Mouse (Mus musculus) MEL (cell line): Measurements from ENCODE around the gene Dlat. TPM values are rescaled to one million over a fixed set of nuclear protein-coding genes. Genes with fewer than 3 reads are reported as not detected.

ENCODE experiments used
- DNase-seq: peaks from one replicate; pipeline ENCODE4 v3.0.0; 2011; ENCODE audit warnings: low read depth, low spot score
- H3K27ac ChIP-seq: 2 replicates; pipeline ENCODE4 v1.5.1; 2012; ENCODE audit warnings: low read depth, mild to moderate bottlenecking, control low read depth, low read length, moderate library complexity; ENCODE audit not compliant: control insufficient read depth
- H3K27me3 ChIP-seq, 2 experiments: fragments of 150-350 bp in 1 of 2; sonication (generic) in 1 of 2; 2 replicates each; pipeline ENCODE4 v1.6.1; 2012; ENCODE audit warnings: low read length in 2 of 2, mild to moderate bottlenecking in 2 of 2, improper control_type of control experiment in 1 of 2, moderate library complexity in 1 of 2; ENCODE audit not compliant: insufficient read depth in 2 of 2, control insufficient read depth in 1 of 2
- H3K36me3 ChIP-seq, 2 experiments: 2 replicates each; pipeline ENCODE4 v1.6.1; 2012 to 2014; ENCODE audit warnings: low read length in 2 of 2, improper control_type of control experiment in 1 of 2, inconsistent platforms in 1 of 2, mild to moderate bottlenecking in 1 of 2; ENCODE audit not compliant: insufficient read depth in 2 of 2, control insufficient read depth in 1 of 2
- H3K4me1 ChIP-seq, 2 experiments: fragments of 150-350 bp in 1 of 2; sonication (generic) in 1 of 2; 2 replicates each; pipeline ENCODE4 v1.6.1; 2012; ENCODE audit warnings: low read length in 2 of 2, improper control_type of control experiment in 1 of 2, mild to moderate bottlenecking in 1 of 2; ENCODE audit not compliant: insufficient read depth in 2 of 2, control insufficient read depth in 1 of 2
- H3K4me3 ChIP-seq, 2 experiments: fragments of 150-350 bp in 1 of 2; sonication (generic) in 1 of 2; 2 replicates each; pipeline ENCODE4 v1.5.1; 2012; ENCODE audit warnings: low read depth in 2 of 2, low read length in 2 of 2, mild to moderate bottlenecking in 2 of 2, moderate library complexity in 2 of 2, control low read depth in 1 of 2, improper control_type of control experiment in 1 of 2; ENCODE audit not compliant: control insufficient read depth in 1 of 2, insufficient read depth in 1 of 2
- H3K79me2 ChIP-seq: 2 replicates; pipeline ENCODE4 v1.6.1; 2012; ENCODE audit warnings: mild to moderate bottlenecking, low read length, moderate library complexity; ENCODE audit not compliant: control insufficient read depth, poor library complexity, insufficient read depth
- H3K9ac ChIP-seq: 2 replicates; pipeline ENCODE4 v1.6.1; 2012; ENCODE audit warnings: low read depth, mild to moderate bottlenecking, control low read depth, low read length, moderate library complexity; ENCODE audit not compliant: control insufficient read depth, poor library complexity, severe bottlenecking
- H3K9me3 ChIP-seq: fragments of 150-350 bp; sonication (generic); replicated peaks from 2 replicates; pipeline ENCODE4 v1.6.1; 2012; ENCODE audit warnings: mild to moderate bottlenecking, low read length, improper control_type of control experiment, moderate library complexity; ENCODE audit not compliant: insufficient read depth
- BHLHE40 ChIP-seq: IDR thresholded peaks from 2 replicates; pipeline ENCODE4 v1.6.1; 2012; ENCODE audit warnings: low read depth, mild to moderate bottlenecking, inconsistent platforms, low read length, improper control_type of control experiment, borderline replicate concordance
- CHD1 ChIP-seq: IDR thresholded peaks from 2 replicates; pipeline ENCODE4 v1.6.1; 2012; ENCODE audit warnings: low read depth, mild to moderate bottlenecking, inconsistent platforms, low read length, improper control_type of control experiment
- CHD2 ChIP-seq: IDR thresholded peaks from 2 replicates; pipeline ENCODE4 v1.6.1; 2011; ENCODE audit warnings: low read length, improper control_type of control experiment
- CTCF ChIP-seq, 3 experiments: IDR thresholded peaks in 2 of 3; conservative IDR thresholded peaks in 1 of 3; 2 replicates each; pipeline ENCODE4 v1.5.1; 2011 to 2012; ENCODE audit warnings: low read length in 3 of 3, low read depth in 2 of 3, mild to moderate bottlenecking in 2 of 3, improper control_type of control experiment in 1 of 3, inconsistent platforms in 1 of 3, mixed read lengths in 1 of 3, moderate library complexity in 1 of 3; ENCODE audit not compliant: control insufficient read depth in 1 of 3, insufficient read depth in 1 of 3, poor library complexity in 1 of 3, severe bottlenecking in 1 of 3
- ELF1 ChIP-seq: IDR thresholded peaks from 2 replicates; pipeline ENCODE4 v1.6.1; 2014; ENCODE audit warnings: low read depth, mild to moderate bottlenecking, inconsistent platforms, low read length, improper control_type of control experiment, moderate library complexity
- EP300 ChIP-seq, 2 experiments: IDR thresholded peaks; 2 replicates each; pipeline ENCODE4 v1.6.1; 2011; ENCODE audit warnings: improper control_type of control experiment in 2 of 2, low read length in 2 of 2, low read depth in 1 of 2, mild to moderate bottlenecking in 1 of 2
- ETS1 ChIP-seq: IDR thresholded peaks from 2 replicates; pipeline ENCODE4 v1.6.1; 2012; ENCODE audit warnings: low read depth, mild to moderate bottlenecking, inconsistent platforms, low read length, improper control_type of control experiment, moderate library complexity
- GABPA ChIP-seq: IDR thresholded peaks from 2 replicates; pipeline ENCODE4 v1.6.1; 2012; ENCODE audit warnings: low read depth, mild to moderate bottlenecking, inconsistent platforms, low read length, improper control_type of control experiment, moderate library complexity
- GATA1 ChIP-seq: IDR thresholded peaks from 2 replicates; pipeline ENCODE4 v1.6.1; 2011; ENCODE audit warnings: low read depth, low read length, improper control_type of control experiment
- HCFC1 ChIP-seq: IDR thresholded peaks from 2 replicates; pipeline ENCODE4 v1.6.1; 2012; ENCODE audit warnings: low read depth, mild to moderate bottlenecking, inconsistent platforms, low read length, improper control_type of control experiment, moderate library complexity
- KAT2A ChIP-seq: conservative IDR thresholded peaks from 2 replicates; pipeline ENCODE4 v1.6.1; 2012; ENCODE audit warnings: low read depth, low read length, improper control_type of control experiment, inconsistent platforms
- MAFK ChIP-seq: IDR thresholded peaks from 2 replicates; pipeline ENCODE4 v1.6.1; 2011; ENCODE audit warnings: low read depth, mild to moderate bottlenecking, low read length, improper control_type of control experiment, borderline replicate concordance
- MAX ChIP-seq: IDR thresholded peaks from 2 replicates; pipeline ENCODE4 v1.6.1; 2011; ENCODE audit warnings: low read length, improper control_type of control experiment
- MAZ ChIP-seq: IDR thresholded peaks from 2 replicates; pipeline ENCODE4 v1.6.1; 2012; ENCODE audit warnings: low read depth, mild to moderate bottlenecking, inconsistent platforms, low read length, improper control_type of control experiment
- MEF2A ChIP-seq: IDR thresholded peaks from 2 replicates; pipeline ENCODE4 v1.6.1; 2014; ENCODE audit warnings: low read depth, mild to moderate bottlenecking, inconsistent platforms, low read length, improper control_type of control experiment; ENCODE audit not compliant: poor library complexity, insufficient replicate concordance, severe bottlenecking; ENCODE audit errors: extremely low read depth
- MXI1 ChIP-seq: IDR thresholded peaks from 2 replicates; pipeline ENCODE4 v1.6.1; 2011; ENCODE audit warnings: mild to moderate bottlenecking, low read depth, low read length, improper control_type of control experiment
- MYB ChIP-seq: IDR thresholded peaks from 2 replicates; pipeline ENCODE4 v1.6.1; 2011; ENCODE audit warnings: mild to moderate bottlenecking, low read depth, low read length, improper control_type of control experiment
- MYC ChIP-seq: IDR thresholded peaks from 2 replicates; pipeline ENCODE4 v1.6.1; 2011; ENCODE audit warnings: low read depth, mild to moderate bottlenecking, low read length, improper control_type of control experiment, moderate library complexity
- NELFE ChIP-seq: IDR thresholded peaks from 2 replicates; pipeline ENCODE4 v1.6.1; 2011; ENCODE audit warnings: low read depth, low read length, improper control_type of control experiment
- NRF1 ChIP-seq: IDR thresholded peaks from 2 replicates; pipeline ENCODE4 v1.6.1; 2014; ENCODE audit warnings: low read depth, mild to moderate bottlenecking, inconsistent platforms, low read length, improper control_type of control experiment, moderate library complexity; ENCODE audit not compliant: poor library complexity, insufficient read depth, severe bottlenecking
- RAD21 ChIP-seq: IDR thresholded peaks from 2 replicates; pipeline ENCODE4 v1.6.1; 2011; ENCODE audit warnings: mild to moderate bottlenecking, low read depth, low read length, improper control_type of control experiment
- SIN3A ChIP-seq: IDR thresholded peaks from 2 replicates; pipeline ENCODE4 v1.6.1; 2012; ENCODE audit warnings: low read length, improper control_type of control experiment, inconsistent platforms
- TAL1 ChIP-seq: IDR thresholded peaks from 2 replicates; pipeline ENCODE4 v1.6.1; 2012; ENCODE audit warnings: mild to moderate bottlenecking, inconsistent platforms, low read length, moderate library complexity, mixed read lengths
- TCF12 ChIP-seq: IDR thresholded peaks from 2 replicates; pipeline ENCODE4 v1.6.1; 2014; ENCODE audit warnings: low read depth, mild to moderate bottlenecking, inconsistent platforms, low read length, improper control_type of control experiment, moderate library complexity
- UBTF ChIP-seq: IDR thresholded peaks from 2 replicates; pipeline ENCODE4 v1.6.1; 2012; ENCODE audit warnings: low read depth, mild to moderate bottlenecking, inconsistent platforms, low read length, improper control_type of control experiment, moderate library complexity, borderline replicate concordance; ENCODE audit not compliant: insufficient read depth
- USF2 ChIP-seq, 2 experiments: IDR thresholded peaks; 2 replicates each; pipeline ENCODE4 v1.6.1; 2011 to 2012; ENCODE audit warnings: improper control_type of control experiment in 2 of 2, low read length in 2 of 2, borderline replicate concordance in 1 of 2, inconsistent platforms in 1 of 2, low read depth in 1 of 2, mild to moderate bottlenecking in 1 of 2; ENCODE audit not compliant: insufficient read depth in 1 of 2
- ZC3H11A ChIP-seq: IDR thresholded peaks from 2 replicates; pipeline ENCODE4 v1.6.1; 2012; ENCODE audit warnings: low read depth, mild to moderate bottlenecking, inconsistent platforms, low read length, improper control_type of control experiment
- ZNF384 ChIP-seq: IDR thresholded peaks from 2 replicates; pipeline ENCODE4 v1.6.1; 2012; ENCODE audit warnings: low read depth, mild to moderate bottlenecking, inconsistent platforms, low read length, improper control_type of control experiment
- polyA plus RNA-seq, 2 experiments: library from polyadenylated mRNA; stranded (reverse) in 1 of 2; unstranded in 1 of 2; fragments of >175 nt in 1 of 2; fragments of >200 nt in 1 of 2; gene quantifications; 2 replicates each; pipeline versions ENCODE4 v1.2.1 to v1.2.4; 2012; ENCODE audit warnings: low replicate concordance in 2 of 2, low read depth in 1 of 2; ENCODE audit not compliant: insufficient read length in 2 of 2, insufficient read depth in 1 of 2, missing spikeins in 1 of 2
- total RNA-seq: library from RNA; depleted of rRNA; stranded (reverse); fragments of 300-350 nt; gene quantifications from 2 replicates; pipeline ENCODE4 v1.2.3, GENCODE M21; 2012

Dlat gene
- total and polyA plus RNA-seq, 3 experiments = 52.2 to 77.4 TPM; not detected in 1

DNA sequence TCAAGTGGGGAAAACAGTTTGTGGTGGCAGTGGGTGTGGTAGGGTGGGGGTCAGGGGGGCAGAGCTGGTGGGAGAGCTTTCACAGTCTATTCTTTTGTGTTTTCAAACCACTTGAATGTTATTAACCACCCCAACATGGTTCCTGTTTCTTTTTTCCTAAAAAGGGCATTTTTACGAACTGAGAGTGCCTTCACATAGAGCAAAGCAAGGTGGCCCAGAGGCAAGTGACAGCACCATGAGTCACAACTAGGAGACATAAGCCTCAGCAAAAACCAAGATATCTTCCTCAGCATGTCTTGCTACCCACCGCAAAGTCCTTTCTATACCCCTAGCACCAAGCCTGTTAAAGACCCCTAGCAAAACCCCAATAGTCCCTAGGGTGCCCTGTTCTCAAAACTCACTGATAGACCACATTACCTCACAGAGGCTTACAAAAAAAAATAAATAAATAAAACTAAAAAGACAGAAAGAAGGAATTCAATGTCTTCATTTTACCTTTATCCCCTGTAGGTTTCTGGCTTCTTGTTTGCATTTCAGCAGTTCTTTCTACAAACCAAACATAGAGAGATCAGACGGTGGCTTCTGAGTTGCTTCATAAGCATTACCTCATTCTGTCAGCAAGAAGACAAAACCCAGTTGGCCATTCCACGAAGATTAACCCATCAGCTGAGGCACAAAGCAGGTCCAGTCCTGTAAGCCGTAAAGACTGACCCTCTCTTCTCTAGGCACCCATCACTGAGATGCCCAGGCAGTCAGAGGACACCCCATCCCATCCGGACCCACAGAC is 27.5 kb upstream of the Dlat start:
- no peak overlapping the region for H3K4me3 ChIP-seq
- no peaks in the 10 kb centered on the region for H3K79me2 ChIP-seq
- H3K27me3 ChIP-seq = peaks cover 11 to 19% of the 10 kb centered on the region in 2 experiments
- no peak for DNase-seq
- H3K36me3 ChIP-seq = no peaks in the 10 kb centered on the region
- H3K27ac ChIP-seq = no peak overlapping the region
- no peaks in the 10 kb centered on the region for H3K4me1 ChIP-seq
- H3K9me3 ChIP-seq = no peaks in the 10 kb centered on the region
- no peak for TF ChIP-seq MAFK
- no peak for TF ChIP-seq RAD21
- no peak for TF ChIP-seq USF2 (IDR thresholded peaks at IDR 0.05; ENCODE audit: borderline replicate concordance in 1 of 2, insufficient read depth in 1 of 2, low read depth in 1 of 2, low read length in 2 of 2)
- no peak for TF ChIP-seq TAL1
- TF ChIP-seq NRF1 = no peak
- no peak for TF ChIP-seq MEF2A
- TF ChIP-seq NELFE = no peak
- no peak for TF ChIP-seq CHD2
- no peak for TF ChIP-seq TCF12
- TF ChIP-seq GABPA = no peak
- TF ChIP-seq KAT2A = no peak
- no peak for TF ChIP-seq MXI1
- no peak for TF ChIP-seq MYB
- TF ChIP-seq BHLHE40 = no peak
- H3K9ac ChIP-seq = no peak overlapping the region

DNA sequence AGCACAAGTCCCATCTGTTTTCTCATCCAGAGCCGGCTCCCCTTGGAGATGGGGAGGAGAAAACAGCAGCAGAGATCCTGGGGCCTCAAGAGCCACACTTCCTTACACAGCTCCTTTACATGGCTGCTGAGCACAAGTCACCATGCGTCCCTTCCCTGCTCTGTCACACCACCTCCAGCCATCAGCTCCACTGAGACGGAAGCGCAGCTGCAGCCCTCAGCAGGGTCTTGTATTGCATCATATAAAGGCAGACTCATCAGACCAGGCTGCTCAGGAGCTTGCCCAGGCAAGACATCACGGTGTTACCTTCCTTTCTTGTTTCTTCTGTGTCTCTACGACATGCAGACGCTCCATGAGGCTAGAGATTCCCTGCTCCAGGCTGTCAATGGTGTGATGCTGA is 22.1 kb upstream of the Dlat start:
- Histone ChIP-seq H3K36me3 (no peaks in the 10 kb centered on the region), H3K27ac (no peak overlapping the region), H3K79me2 (no peaks in the 10 kb centered on the region), H3K4me3 (no peak overlapping the region), H3K4me1 (no peaks in the 10 kb centered on the region), H3K9me3 (no peaks in the 10 kb centered on the region), H3K9ac (no peak overlapping the region), H3K27me3 (peaks cover 25 to 29% of the 10 kb centered on the region in 2 experiments)
- no peak for DNase-seq
- no peak for TF ChIP-seq CHD2
- no peak for TF ChIP-seq MYC
- TF ChIP-seq BHLHE40 = no peak
- TF ChIP-seq MAFK = no peak
- no peak for TF ChIP-seq HCFC1
- no peak for TF ChIP-seq NELFE
- no peak for TF ChIP-seq UBTF
- TF ChIP-seq CHD1 = no peak
- no peak for TF ChIP-seq GATA1
- TF ChIP-seq CTCF (IDR thresholded peaks at IDR 0.05 in 2 of 3, conservative IDR thresholded peaks at IDR 0.05 in 1 of 3; ENCODE audit: control insufficient read depth in 1 of 3, insufficient read depth in 1 of 3, low read depth in 2 of 3, low read length in 3 of 3, poor library complexity in 1 of 3, severe bottlenecking in 1 of 3) = no peak
- no peak for TF ChIP-seq ZC3H11A
- TF ChIP-seq EP300 (IDR thresholded peaks at IDR 0.05; ENCODE audit: low read depth in 1 of 2, low read length in 2 of 2) = no peak
- no peak for TF ChIP-seq ZNF384
- TF ChIP-seq MAX = no peak
- no peak for TF ChIP-seq KAT2A
- TF ChIP-seq SIN3A = no peak
- no peak for TF ChIP-seq MAZ
- no peak for TF ChIP-seq ETS1
- TF ChIP-seq ELF1 = no peak
